ENCODE assay signal across 8 mouse cellular contexts in genomic region chr5:86172449-86173161, GRCm38 (mm10). TPM values are rescaled to one million over a fixed set of nuclear protein-coding genes. Genes with fewer than 3 reads are reported as not detected.
DNase-seq lines count a peak whose midpoint lies in the region; ATAC-seq lines count a peak whose summit lies in the region.

Uba6 (minus strand) TSS chr5:86172803.

- peak within 1 kb of the TSS; percentile 95 for H3K9ac ChIP-seq in hindbrain, embryonic 15.5 days

- H3K4me2 ChIP-seq in hindbrain, embryonic 15.5 days, result peak within 1 kb of the TSS; percentile 82

- H3K27me3 ChIP-seq in hindbrain, embryonic 15.5 days, result no peaks in the 10 kb centered on the region

- H3K4me1 ChIP-seq in hindbrain, embryonic 15.5 days (replicated peaks), result peaks cover 18% of the 10 kb centered on the region

- under 1% methylated on average over 64 of the region's 67 CpGs for WGBS in hindbrain, embryonic 15.5 days

- H3K4me3 ChIP-seq in hindbrain, embryonic 15.5 days, result peak within 1 kb of the TSS; percentile 80

- DNase-seq in T-cell, adult 2 months (ENCODE audit: low spot score), result peak; percentile 100
- DNase-seq in cerebellum, postnatal 36 days, result peak; percentile 98 to 100
- peak; percentile 98 to 99 for DNase-seq in frontal cortex, postnatal 36 days (ENCODE audit: low spot score in 2 of 2)
- peak; percentile 97 for DNase-seq in left cerebral cortex, adult 11 months (ENCODE audit: low spot score)
- DNase-seq in lung, postnatal 4 days, result peak; percentile 99
- peak; percentile 99 for DNase-seq in retina, postnatal 7 days (ENCODE audit: low read depth, low spot score)
- DNase-seq in urinary bladder, adult 2 months (ENCODE audit: low spot score), result peak; percentile 97

- peaks cover 8% of the 10 kb centered on the region for H3K36me3 ChIP-seq in hindbrain, embryonic 15.5 days

- H3K9me3 ChIP-seq in hindbrain, embryonic 15.5 days, result no peaks in the 10 kb centered on the region

- ATAC-seq in hindbrain, embryonic 15.5 days (ENCODE audit: low FRiP score, low read depth), result peak; percentile 100

- H3K27ac ChIP-seq in hindbrain, embryonic 15.5 days (replicated peaks), result peak within 1 kb of the TSS; percentile 99

RNA-seq across cellular contexts. Expression of gene Uba6, which starts in this region (rescaled TPM):
- 12.7 and 13.5 TPM in 2 replicates for polyA plus RNA-seq in hindbrain, embryonic 15.5 days (2015; fragmentation: Nextera tagmentation; extraction: Ambion mirVana)
- 6.2 and 6.8 TPM in 2 replicates for polyA plus RNA-seq in urinary bladder, adult 2 months (2012; rRNA removed)

Comparison
In these comparisons a context has a peak if more than half of its experiments do, and no peak if none do; other contexts are left out.
1. Peak in every context shown above with its lines: DNase-seq, ATAC-seq, H3K4me3 ChIP-seq and H3K27ac ChIP-seq.